Comparison of ENCODE assay signal across 12 mouse cellular contexts in the genomic region with DNA sequence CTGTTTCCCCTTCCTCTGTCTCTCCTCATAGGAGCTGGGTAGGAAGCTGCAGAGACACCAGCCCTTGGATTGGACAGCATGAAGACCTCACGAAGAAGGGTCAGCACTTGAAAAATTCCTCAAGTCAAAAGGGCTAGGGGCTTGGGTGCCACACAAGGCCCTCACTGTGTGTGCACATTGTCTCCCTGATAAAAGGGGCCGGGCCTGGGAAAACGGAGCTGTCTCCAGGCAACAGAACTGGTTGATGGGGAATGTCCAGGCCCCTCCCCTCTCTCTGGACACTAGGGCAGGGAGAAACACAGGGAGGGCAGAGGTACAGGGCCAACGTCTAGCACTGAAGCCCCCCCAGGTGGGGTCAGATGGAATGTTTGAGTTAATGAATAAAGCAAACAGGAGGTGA. TPM values are rescaled to one million over a fixed set of nuclear protein-coding genes. Genes with fewer than 3 reads are reported as not detected.
A peak's percentile ranks its signal among the peaks of the same experiment; 100 is the strongest.
DNase-seq lines count a peak whose midpoint lies in the region; ATAC-seq lines count a peak whose summit lies in the region.
"Had no signal": no experiment of that assay in that cellular context is flagged by ENCODE, and none has a peak within 500 bp of the region (broad histone marks: within the 10 kb centered on the region; RNA-seq: fewer than 3 reads in every experiment).

No protein-coding gene starts in this region.

- DNase-seq in heart, adult 11 months = peak; percentile 90
- DNase-seq in heart, adult 18-20 months = no peak
- DNase-seq in brain, embryonic 18.5 days (ENCODE audit: low read depth, low spot score) = peak; percentile 39
- DNase-seq in hindbrain, embryonic 11.5 days (ENCODE audit: low spot score) = peak; percentile 67
- peak; percentile 63 for DNase-seq in midbrain, embryonic 14.5 days
- no peak for DNase-seq in thymus, postnatal 10 days (ENCODE audit: low spot score in 2 of 2)
- DNase-seq: B cell, adult 2 months; cerebellum, postnatal 25 days had no signal

- 30% methylated on average over 3 of the region's 4 CpGs for WGBS in hindbrain, embryonic 11.5 days
- 2% methylated on average over 4 of the region's 4 CpGs for WGBS in midbrain, embryonic 14.5 days

- peaks cover 7% of the 10 kb centered on the region for H3K4me1 ChIP-seq in hindbrain, embryonic 11.5 days (replicated peaks; ENCODE audit: control insufficient read depth, insufficient read depth, low read length)
- peaks cover 7% of the 10 kb centered on the region for H3K4me1 ChIP-seq in midbrain, embryonic 14.5 days (ENCODE audit: control insufficient read depth, insufficient read depth, low read length)

- H3K4me2 ChIP-seq in hindbrain, embryonic 11.5 days (replicated peaks; ENCODE audit: low read depth, low read length) = no peak overlapping the region
- H3K4me2 ChIP-seq in midbrain, embryonic 14.5 days (ENCODE audit: low read length) = no peak overlapping the region

- H3K27me3 ChIP-seq in hindbrain, embryonic 11.5 days (ENCODE audit: control insufficient read depth, insufficient read depth, low read length) = no peaks in the 10 kb centered on the region
- no peaks in the 10 kb centered on the region for H3K27me3 ChIP-seq in midbrain, embryonic 14.5 days (ENCODE audit: control insufficient read depth, insufficient read depth, low read length)

- no peak overlapping the region for H3K27ac ChIP-seq in hindbrain, embryonic 11.5 days (ENCODE audit: low read depth, low read length)
- H3K27ac ChIP-seq in midbrain, embryonic 14.5 days (replicated peaks; ENCODE audit: low read depth, low read length) = peak overlapping the region; percentile 9; the same call in 1 of the 2 replicates
- H3K27ac ChIP-seq: heart, adult 2 months; liver, embryonic 14.5 days had no signal

- no peak overlapping the region for H3K4me3 ChIP-seq in hindbrain, embryonic 11.5 days (ENCODE audit: low read depth, low read length)
- no peak overlapping the region for H3K4me3 ChIP-seq in midbrain, embryonic 14.5 days (replicated peaks; ENCODE audit: low read depth, low read length)
- H3K4me3 ChIP-seq: heart, adult 2 months had no signal

- no peaks in the 10 kb centered on the region for H3K36me3 ChIP-seq in hindbrain, embryonic 11.5 days (ENCODE audit: control insufficient read depth, insufficient read depth, low read length)
- H3K36me3 ChIP-seq in midbrain, embryonic 14.5 days (ENCODE audit: control insufficient read depth, insufficient read depth, low read length) = no peaks in the 10 kb centered on the region

- no peaks in the 10 kb centered on the region for H3K9me3 ChIP-seq in hindbrain, embryonic 11.5 days (ENCODE audit: control insufficient read depth, low read length)
- no peaks in the 10 kb centered on the region for H3K9me3 ChIP-seq in midbrain, embryonic 14.5 days (ENCODE audit: control insufficient read depth, low read length)

- peak; percentile 82 for ATAC-seq in hindbrain, embryonic 11.5 days (ENCODE audit: low FRiP score)
- ATAC-seq in midbrain, embryonic 14.5 days (ENCODE audit: low FRiP score, low TSS enrichment) = peak; percentile 15; the same call in 1 of the 2 replicates
- no peak for ATAC-seq in erythroblast, adult 5-6 weeks (replicated peaks; ENCODE audit: low FRiP score, poor library complexity, severe bottlenecking)
- no peak for ATAC-seq in cerebellum, adult (ENCODE audit: insufficient number of reproducible peaks, low FRiP score, low TSS enrichment)

- no peak overlapping the region for H3K9ac ChIP-seq in hindbrain, embryonic 11.5 days (ENCODE audit: low read depth, low read length)
- H3K9ac ChIP-seq in midbrain, embryonic 14.5 days (replicated peaks; ENCODE audit: low read length) = no peak overlapping the region
- H3K9ac ChIP-seq: liver, embryonic 14.5 days had no signal

RNA-seq across cellular contexts. Expression of a gene that starts 41.5 kb away (rescaled TPM):
- total RNA-seq in heart, adult 18-20 months (2021) = under 1 TPM; 0.20 to 0.44 TPM
- 4.9 and 5.9 TPM in 2 replicates for polyA plus RNA-seq in hindbrain, embryonic 11.5 days (2014; fragmentation: Nextera tagmentation; extraction: Ambion mirVana)
- 24.3 and 25.6 TPM in 2 replicates for polyA plus RNA-seq in midbrain, embryonic 14.5 days (2014; fragmentation: Nextera tagmentation; extraction: Ambion mirVana)
- total RNA-seq in erythroblast, adult 5-6 weeks (2015; ENCODE audit: low replicate concordance) = not detected in 2 replicates
- total RNA-seq in erythroblast, adult 5-6 weeks (2017; ENCODE audit: low replicate concordance) = 0.77 and 0.84 TPM in 2 replicates

Comparison
In these comparisons a context has a peak if more than half of its experiments do, and no peak if none do; other contexts are left out.
1. DNase-seq: peak in heart, adult 11 months (single experiment), brain, embryonic 18.5 days (single experiment), hindbrain, embryonic 11.5 days (single experiment) and midbrain, embryonic 14.5 days (single experiment); none in heart, adult 18-20 months (0 of 2) and thymus, postnatal 10 days (0 of 2).
2. ATAC-seq: peak in hindbrain, embryonic 11.5 days (single experiment) and midbrain, embryonic 14.5 days (single experiment); none in erythroblast, adult 5-6 weeks (single experiment) and cerebellum, adult (single experiment).